Mouse (Mus musculus): Measurements from ENCODE around the gene Gabbr2. TPM values are rescaled to one million over a fixed set of nuclear protein-coding genes. Genes with fewer than 3 reads are reported as not detected.

The Gabbr2 gene
- total RNA-seq, 2 experiments from 2014 or later, result 1.6 to 1.7 TPM

- DNase-seq, result no peak
Measured at GRCm38 (mm10) chr4:46915476-46915875, 76.2 kb downstream of the Gabbr2 start.

GRCm38 (mm10) chr4:46914606-46915005, 77.1 kb downstream of the Gabbr2 start:
- no peak for DNase-seq

- no peak for DNase-seq
Measured at GRCm38 (mm10) chr4:46906036-46906691, 85.5 kb downstream of the Gabbr2 start.

- no peak for DNase-seq
Measured at GRCm38 (mm10) chr4:46905152-46905551, 86.5 kb downstream of the Gabbr2 start.

- no peak for DNase-seq
Measured at GRCm38 (mm10) chr4:46904129-46904528, 87.5 kb downstream of the Gabbr2 start.

GRCm38 (mm10) chr4:46898546-46898945, 93.1 kb downstream of the Gabbr2 start:
- DNase-seq, result no peak

GRCm38 (mm10) chr4:46897634-46898399, 93.9 kb downstream of the Gabbr2 start:
- DNase-seq, result no peak

GRCm38 (mm10) chr4:46894144-46894543, 97.5 kb downstream of the Gabbr2 start:
- DNase-seq, result no peak

- no peak for DNase-seq
Measured at GRCm38 (mm10) chr4:46889175-46889574, 102.5 kb downstream of the Gabbr2 start.

GRCm38 (mm10) chr4:46885627-46886383, 105.9 kb downstream of the Gabbr2 start:
- DNase-seq, result no peak

GRCm38 (mm10) chr4:46884132-46884531, 107.5 kb downstream of the Gabbr2 start:
- no peak for DNase-seq

GRCm38 (mm10) chr4:46883546-46883945, 108.1 kb downstream of the Gabbr2 start:
- DNase-seq, result no peak

GRCm38 (mm10) chr4:46883047-46883446, 108.6 kb downstream of the Gabbr2 start:
- no peak for DNase-seq

- DNase-seq, result no peak
Measured at GRCm38 (mm10) chr4:46881271-46881670, 110.4 kb downstream of the Gabbr2 start.

GRCm38 (mm10) chr4:46879943-46880342, 111.7 kb downstream of the Gabbr2 start:
- no peak for DNase-seq

GRCm38 (mm10) chr4:46872750-46873149, 118.9 kb downstream of the Gabbr2 start:
- DNase-seq, result no peak

- DNase-seq, result peak; percentile 57
Measured at GRCm38 (mm10) chr4:46870157-46870556, 121.5 kb downstream of the Gabbr2 start.

- DNase-seq, result peak; percentile 32
Measured at GRCm38 (mm10) chr4:46869380-46869779, 122.3 kb downstream of the Gabbr2 start.

- no peak for DNase-seq
Measured at GRCm38 (mm10) chr4:46868921-46869320, 122.8 kb downstream of the Gabbr2 start.

GRCm38 (mm10) chr4:46868181-46868580, 123.5 kb downstream of the Gabbr2 start:
- DNase-seq, result peak; percentile 18

GRCm38 (mm10) chr4:46867779-46868178, 123.9 kb downstream of the Gabbr2 start:
- no peak for DNase-seq

- no peak for DNase-seq
Measured at GRCm38 (mm10) chr4:46866070-46866469, 125.6 kb downstream of the Gabbr2 start.

GRCm38 (mm10) chr4:46863721-46864120, 128.0 kb downstream of the Gabbr2 start:
- no peak for DNase-seq
